Mouse (Mus musculus): ENCODE measurements around the gene Fibin. TPM values are rescaled to one million over a fixed set of nuclear protein-coding genes. Genes with fewer than 3 reads are reported as not detected.

The Fibin gene
- polyA plus RNA-seq, 1 experiment from 2014 or later = 101 TPM

DNA sequence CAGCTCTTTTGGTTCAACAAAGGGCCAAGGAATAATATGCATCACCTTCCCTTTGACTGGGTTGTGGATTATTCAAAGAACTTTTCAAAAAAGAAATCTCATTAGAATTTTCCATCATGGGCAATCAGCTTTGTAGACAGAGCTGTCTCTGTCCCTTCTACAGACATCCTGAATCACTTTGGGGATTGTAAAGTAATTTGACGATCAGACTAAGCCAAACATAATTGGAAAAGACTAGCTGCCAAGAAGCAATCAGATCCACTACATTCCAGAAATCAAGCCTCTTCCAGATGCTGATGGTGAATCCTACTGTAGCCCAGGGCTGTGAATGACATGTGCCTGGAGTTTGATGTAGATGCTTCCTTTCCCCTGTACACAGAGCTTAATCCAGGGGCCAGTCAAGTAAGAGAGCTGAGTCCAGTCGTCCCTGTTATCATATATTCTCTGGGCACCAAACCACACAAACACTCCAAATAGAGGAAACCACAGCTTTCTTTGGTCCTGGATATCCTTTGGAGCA is 49.6 kb downstream of the Fibin start:
- Histone ChIP-seq H3K9ac (no peak overlapping the region), H3K27ac (replicated peaks) (peak overlapping the region; percentile 48; the same call in 1 of the 2 replicates), H3K4me3 (replicated peaks) (no peak overlapping the region), H3K27me3 (no peaks in the 10 kb centered on the region), H3K4me2 (replicated peaks) (no peak overlapping the region), H3K9me3 (replicated peaks) (no peaks in the 10 kb centered on the region), H3K4me1 (peaks cover 16% of the 10 kb centered on the region), H3K36me3 (no peaks in the 10 kb centered on the region)
- whole genome bisulfite sequencing = 8% methylated on average over 2 of the region's 2 CpGs
- peak; percentile 80 for ATAC-seq (ENCODE audit: insufficient number of reproducible peaks, low FRiP score, low TSS enrichment, low read depth)

Other genes starting within 250 kb of the Fibin start
- 1.6 and 1.8 TPM in 2 replicates for gene Bbox1, start 48.6 kb downstream of the Fibin start, polyA plus RNA-seq (2015; fragmentation: Nextera tagmentation; extraction: Ambion mirVana)
- not detected in 2 replicates for gene Slc5a12, start 234.1 kb upstream of the Fibin start, polyA plus RNA-seq (2015; fragmentation: Nextera tagmentation; extraction: Ambion mirVana)

Data from embryonic facial prominence, embryonic 15.5 days (tissue).